Mouse (Mus musculus) C3H10T1/2 (cell line): ENCODE data around the gene Gm2075. TPM values are rescaled to one million over a fixed set of nuclear protein-coding genes. Genes with fewer than 3 reads are reported as not detected.

ENCODE experiments used
- polyA plus RNA-seq, 2 experiments: library from polyadenylated mRNA; unstranded; fragments of >200 nt; fragmentation: generic; extraction: Trizol; gene quantifications; one replicate each; pipeline ENCODE4 v1.2.1; 2012; ENCODE audit warnings: missing spikeins in 2 of 2

The Gm2075 gene
- polyA plus RNA-seq, result not detected

DNA sequence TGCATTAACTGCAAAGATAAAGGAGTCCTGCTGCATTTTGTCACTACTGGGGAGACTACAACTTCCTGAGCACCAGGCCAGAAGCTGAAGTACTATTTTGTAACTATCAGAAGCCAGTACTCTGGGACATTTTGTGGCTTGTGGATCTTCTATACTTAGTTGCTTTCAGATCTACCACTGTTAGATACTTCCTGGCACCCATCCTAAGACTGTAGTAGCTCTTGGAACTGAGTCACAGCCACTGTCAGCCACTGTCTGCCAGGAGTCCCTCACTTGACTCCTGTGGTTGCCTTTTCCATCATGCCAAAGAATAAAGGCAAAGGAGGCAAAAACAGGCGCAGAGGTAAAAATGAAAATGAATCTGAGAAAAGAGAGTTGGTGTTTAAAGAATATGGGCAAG, at the start of gene Gm2075:
Gm2075 (plus strand) TSS at position 301 of the 400 bp plus-strand sequence.

DNA sequence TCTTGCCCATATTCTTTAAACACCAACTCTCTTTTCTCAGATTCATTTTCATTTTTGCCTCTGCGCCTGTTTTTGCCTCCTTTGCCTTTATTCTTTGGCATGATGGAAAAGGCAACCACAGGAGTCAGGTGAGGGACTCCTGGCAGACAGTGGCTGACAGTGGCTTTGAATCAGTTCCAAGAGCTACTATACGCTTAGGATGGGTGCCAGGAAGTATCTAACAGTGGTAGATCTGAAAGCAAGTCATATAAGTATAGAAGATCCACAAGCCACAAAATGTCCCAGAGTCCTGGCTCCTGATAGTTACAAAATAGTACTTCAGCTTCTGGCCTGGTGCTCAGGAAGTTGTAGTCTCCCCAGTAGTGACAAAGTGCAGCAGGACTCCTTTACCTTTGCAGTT, 7.0 kb downstream of the Gm2075 start, which contains the start of gene Gm6803:
Gm6803 (minus strand) TSS at position 101 of the 400 bp plus-strand sequence.

DNA sequence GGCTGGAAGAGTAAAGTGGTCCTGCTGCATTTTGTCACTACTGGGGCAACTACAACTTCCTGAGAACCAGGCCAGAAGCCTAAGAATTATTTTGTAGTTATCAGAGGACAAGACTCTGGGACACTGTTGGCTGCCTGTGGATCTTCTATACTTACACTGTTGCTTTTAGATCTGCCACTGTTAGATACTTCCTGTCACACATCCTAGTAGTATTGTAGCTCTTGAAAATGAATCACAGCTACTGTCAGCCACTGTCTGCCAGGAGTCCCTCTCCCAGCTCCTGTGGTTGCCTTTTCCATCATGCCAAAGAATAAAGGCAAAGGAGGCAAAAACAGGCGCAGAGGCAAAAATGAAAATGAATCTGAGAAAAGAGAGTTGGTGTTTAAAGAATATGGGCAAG, 15.1 kb downstream of the Gm2075 start, which contains the start of gene Gm2056:
Gm2056 (plus strand) TSS at position 301 of the 400 bp plus-strand sequence.

Other genes starting within 250 kb of the Gm2075 start
- not detected for gene Gm21319, start 236.1 kb upstream of the Gm2075 start, polyA plus RNA-seq
- not detected for gene Gm21936, start 216.3 kb upstream of the Gm2075 start, polyA plus RNA-seq
- gene BB287469, start 195.3 kb upstream of the Gm2075 start, polyA plus RNA-seq, result not detected
- not detected for gene Gm2001, start 169.5 kb upstream of the Gm2075 start, polyA plus RNA-seq
- gene Gm2016, start 137.8 kb upstream of the Gm2075 start, polyA plus RNA-seq, result not detected
- not detected for gene Gm2022, start 116.5 kb upstream of the Gm2075 start, polyA plus RNA-seq
- not detected for gene Gm2035, start 92.0 kb upstream of the Gm2075 start, polyA plus RNA-seq
- gene Gm2042, start 57.8 kb upstream of the Gm2075 start, polyA plus RNA-seq, result under 1 TPM in 1 of 2 experiments, not detected in 1; 0.04 TPM
- gene Gm6803, start 6.9 kb downstream of the Gm2075 start, polyA plus RNA-seq, result not detected
- gene Gm2056, start 15.2 kb downstream of the Gm2075 start, polyA plus RNA-seq, result not detected
- gene Gm16368, start 71.8 kb downstream of the Gm2075 start, polyA plus RNA-seq, result not detected
- not detected for gene Gm10436, start 170.3 kb downstream of the Gm2075 start, polyA plus RNA-seq
- gene Gm8332, start 238.3 kb downstream of the Gm2075 start, polyA plus RNA-seq, result not detected